Mouse (Mus musculus) kidney, postnatal 4 days (tissue): ENCODE measurements around the gene Plin5.

Experiments used
- DNase-seq, 2 experiments: peaks; one replicate each; pipeline ENCODE4 v3.0.0; 2021; ENCODE audit warnings: mixed read lengths in 2 of 2

The Plin5 gene

GRCm38 (mm10) chr17:56117251-56117710 lies at the start of gene Plin5:
TSS of gene Plin5 (minus strand) at chr17:56117596.
- DNase-seq: peak; percentile 81 to 88

GRCm38 (mm10) chr17:56165671-56166070 lies 48.3 kb upstream of the Plin5 start:
- peak; percentile 36 to 48 for DNase-seq

- no peak for DNase-seq
Measured at GRCm38 (mm10) chr17:56164510-56164909, 47.1 kb upstream of the Plin5 start.

- no peak for DNase-seq
Measured at GRCm38 (mm10) chr17:56163523-56164102, 46.2 kb upstream of the Plin5 start.

GRCm38 (mm10) chr17:56162231-56162774 lies 44.9 kb upstream of the Plin5 start, which contains the start of gene Tnfaip8l1:
TSS of gene Tnfaip8l1 (plus strand) at chr17:56162477.
- DNase-seq: peak; percentile 96 to 97

- DNase-seq: peak; percentile 80 to 85
Measured at GRCm38 (mm10) chr17:56159729-56160128, 42.3 kb upstream of the Plin5 start.

GRCm38 (mm10) chr17:56153643-56154042 lies 36.2 kb upstream of the Plin5 start:
- peak; percentile 73 to 81 for DNase-seq

GRCm38 (mm10) chr17:56149897-56150296 lies 32.5 kb upstream of the Plin5 start:
- no peak for DNase-seq

- DNase-seq: no peak
Measured at GRCm38 (mm10) chr17:56148790-56149618, 31.6 kb upstream of the Plin5 start.

- DNase-seq: no peak
Measured at GRCm38 (mm10) chr17:56148280-56148679, 30.9 kb upstream of the Plin5 start.

GRCm38 (mm10) chr17:56147420-56147819 lies 30.0 kb upstream of the Plin5 start:
- DNase-seq: no peak

- DNase-seq: no peak
Measured at GRCm38 (mm10) chr17:56146131-56146530, 28.7 kb upstream of the Plin5 start.

- no peak for DNase-seq
Measured at GRCm38 (mm10) chr17:56144546-56144945, 27.1 kb upstream of the Plin5 start.

GRCm38 (mm10) chr17:56141702-56142605 lies 24.6 kb upstream of the Plin5 start:
- peak; percentile 62 to 63 for DNase-seq

- DNase-seq: peak; percentile 82
Measured at GRCm38 (mm10) chr17:56139858-56140595, 22.6 kb upstream of the Plin5 start, which contains the start of gene Sema6b. TSS of gene Sema6b (minus strand) at chr17:56140343.

GRCm38 (mm10) chr17:56139355-56139754 lies 22.0 kb upstream of the Plin5 start:
- no peak for DNase-seq

GRCm38 (mm10) chr17:56137839-56138613 lies 20.6 kb upstream of the Plin5 start:
- DNase-seq: peak in 1 of 2 experiments; percentile 39

GRCm38 (mm10) chr17:56136558-56136957 lies 19.2 kb upstream of the Plin5 start:
- no peak for DNase-seq

- peak; percentile 80 to 86 for DNase-seq
Measured at GRCm38 (mm10) chr17:56134463-56134971, 17.1 kb upstream of the Plin5 start.
